Mouse (Mus musculus): ENCODE results near the gene Cdc42se1.

Cdc42se1 gene

DNA sequence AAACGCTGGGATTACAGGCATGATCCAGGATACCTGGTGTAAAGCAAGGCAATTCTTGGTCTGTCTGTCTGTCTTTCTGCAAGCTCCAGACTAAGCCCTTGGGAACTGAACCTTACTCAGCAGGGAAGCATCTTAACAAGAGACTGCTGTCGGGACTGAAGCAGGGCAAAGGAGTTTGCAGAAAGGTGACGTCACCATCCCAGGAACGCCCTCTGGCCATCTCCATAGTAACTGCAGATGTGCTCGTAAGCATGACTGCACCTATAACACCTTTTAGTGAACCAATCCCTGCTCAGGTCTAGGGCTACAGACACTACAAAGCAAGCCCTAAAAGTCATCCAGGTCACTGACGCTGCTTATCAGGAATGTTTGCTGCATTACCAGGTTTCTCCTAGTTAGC is 4.2 kb upstream of the Cdc42se1 start:
- peak; percentile 27 for DNase-seq (ENCODE audit: extremely low spot score)

DNA sequence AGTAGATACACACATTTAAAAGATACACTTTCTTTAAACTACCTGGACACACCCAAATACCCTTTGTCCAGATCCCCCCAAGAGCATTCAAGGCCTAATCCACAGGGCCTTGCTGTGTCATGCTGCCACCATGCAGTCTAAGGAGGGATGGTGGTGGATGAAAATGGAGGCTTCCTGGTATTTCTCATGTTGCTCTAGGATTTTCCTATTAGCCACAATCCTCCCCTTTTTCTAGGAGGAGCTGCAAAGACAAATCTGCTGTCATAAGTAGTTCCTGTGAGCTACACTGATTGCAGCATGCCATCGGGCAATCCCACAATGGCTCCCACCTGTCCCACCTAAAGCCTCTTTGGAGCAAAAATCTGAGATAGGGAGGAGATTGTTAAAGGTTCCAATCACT is 1.3 kb upstream of the Cdc42se1 start:
- DNase-seq (ENCODE audit: extremely low spot score), result peak; percentile 17

DNA sequence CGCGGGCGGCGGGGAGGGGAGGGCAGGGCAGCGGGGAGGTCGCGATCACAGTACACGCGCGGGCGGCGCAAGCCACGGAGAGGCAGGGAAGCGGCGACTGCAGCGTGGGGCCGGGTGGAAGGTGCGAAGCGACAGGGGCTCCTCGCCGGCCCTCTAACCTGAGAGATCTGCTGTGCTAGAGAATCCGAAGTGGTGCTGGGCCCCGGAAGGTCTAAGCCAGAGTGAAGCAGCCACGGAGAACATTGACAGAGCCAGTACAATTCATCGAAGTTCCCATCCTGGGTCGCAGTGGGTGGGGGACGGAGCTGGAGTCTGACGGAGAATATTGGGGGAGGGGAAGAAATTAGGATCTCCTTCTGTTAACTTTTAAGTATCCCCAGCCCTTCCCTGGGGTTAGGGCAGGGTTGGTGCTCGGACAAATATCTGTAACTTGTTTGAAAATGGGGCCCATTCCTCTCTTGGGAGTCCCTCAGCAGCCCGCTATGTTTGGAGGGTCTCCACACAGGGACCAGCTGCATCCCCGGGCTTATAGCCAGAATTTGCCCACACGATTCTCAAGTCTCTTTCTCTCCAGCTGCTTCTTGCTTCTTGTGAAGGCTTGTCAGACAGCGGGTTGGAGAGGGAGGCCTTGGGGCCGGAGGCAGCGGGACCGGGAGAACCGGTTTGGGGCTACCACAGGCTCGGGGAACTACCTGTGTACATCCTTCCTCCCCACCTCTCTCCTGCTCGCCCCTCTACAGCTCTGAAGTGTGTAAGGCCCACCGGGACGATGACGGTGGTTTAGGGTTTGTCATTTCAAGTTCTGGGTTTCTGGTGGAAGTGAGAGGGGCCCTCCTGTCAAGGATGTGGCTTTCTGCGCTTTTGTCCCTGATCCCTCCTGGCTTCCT is 605 bp downstream of the Cdc42se1 start:
- no peak for DNase-seq (ENCODE audit: extremely low spot score)

DNA sequence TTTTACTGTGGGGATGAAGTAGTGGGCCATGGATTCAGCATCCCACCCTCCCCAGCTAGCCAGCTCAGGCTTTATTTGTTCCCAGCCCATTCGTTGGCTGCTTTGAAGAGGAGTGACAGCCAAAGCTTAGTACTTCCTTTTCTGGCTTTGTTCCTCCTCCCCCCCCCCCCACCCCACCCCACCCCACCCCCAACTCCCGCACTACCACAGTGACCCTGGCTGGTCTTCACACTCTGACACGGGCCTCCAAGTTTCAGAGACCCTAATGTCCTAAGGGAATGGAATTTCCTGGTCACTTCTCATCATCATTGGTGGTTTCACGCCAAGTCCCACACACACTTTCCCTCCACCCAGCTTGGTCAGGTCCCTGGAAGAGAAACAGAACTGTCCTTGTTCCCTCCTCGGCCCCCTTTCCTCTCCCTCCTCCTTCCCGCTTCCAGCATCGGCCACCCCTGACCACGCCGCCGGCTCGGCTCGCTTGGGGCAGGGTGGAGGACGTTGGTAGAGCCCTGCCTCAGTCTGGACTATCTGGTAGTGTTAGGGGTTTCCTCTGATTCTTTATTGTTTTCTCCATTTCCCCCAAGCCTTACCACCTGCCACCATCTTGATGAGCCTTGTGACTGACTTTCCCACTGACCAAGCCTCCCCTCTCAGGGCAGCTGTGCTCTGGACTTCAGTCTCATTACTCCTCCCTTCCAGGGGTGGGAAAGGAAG is 1.4 kb downstream of the Cdc42se1 start:
- DNase-seq (ENCODE audit: extremely low spot score), result peak; percentile 63

DNA sequence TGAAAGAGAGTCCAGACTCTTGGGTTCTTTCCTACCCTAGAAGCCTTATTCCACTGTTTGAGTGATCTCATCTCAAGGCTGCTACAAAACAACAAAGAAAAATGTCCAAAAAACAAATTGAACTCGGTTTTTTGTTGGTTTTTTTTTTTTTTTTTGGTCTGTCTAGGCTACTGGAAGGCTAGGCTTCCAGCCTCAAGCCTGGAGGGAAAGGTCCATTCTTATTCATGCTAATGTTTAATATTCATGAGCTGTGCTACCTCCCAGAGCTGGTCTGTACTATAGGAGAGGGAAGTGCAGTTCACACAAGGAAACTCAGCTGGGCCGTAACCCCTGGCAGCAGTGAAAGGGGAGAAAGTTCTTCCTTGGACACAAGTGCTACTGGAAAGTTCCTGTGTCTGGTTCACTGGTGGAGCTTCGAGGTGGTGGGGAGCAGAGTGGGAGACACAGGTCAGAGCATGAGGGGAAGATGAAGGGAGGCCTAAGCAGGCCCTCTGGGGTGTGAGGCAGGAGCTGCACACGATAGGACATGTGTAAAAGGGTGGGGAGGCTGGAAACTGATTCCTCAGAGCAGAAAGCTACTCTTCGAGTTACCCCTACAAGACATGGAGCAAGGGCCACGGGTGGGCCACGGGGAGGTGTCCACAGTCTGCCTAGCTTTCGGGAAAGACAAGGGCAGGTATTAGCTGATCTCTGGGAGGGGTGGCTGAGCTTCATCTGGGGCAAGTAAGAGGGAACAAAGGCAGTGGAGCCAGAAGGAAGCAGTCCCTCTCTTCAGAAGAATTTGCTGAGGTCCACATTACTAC is 2.2 kb downstream of the Cdc42se1 start:
- DNase-seq (ENCODE audit: extremely low spot score), result no peak

DNA sequence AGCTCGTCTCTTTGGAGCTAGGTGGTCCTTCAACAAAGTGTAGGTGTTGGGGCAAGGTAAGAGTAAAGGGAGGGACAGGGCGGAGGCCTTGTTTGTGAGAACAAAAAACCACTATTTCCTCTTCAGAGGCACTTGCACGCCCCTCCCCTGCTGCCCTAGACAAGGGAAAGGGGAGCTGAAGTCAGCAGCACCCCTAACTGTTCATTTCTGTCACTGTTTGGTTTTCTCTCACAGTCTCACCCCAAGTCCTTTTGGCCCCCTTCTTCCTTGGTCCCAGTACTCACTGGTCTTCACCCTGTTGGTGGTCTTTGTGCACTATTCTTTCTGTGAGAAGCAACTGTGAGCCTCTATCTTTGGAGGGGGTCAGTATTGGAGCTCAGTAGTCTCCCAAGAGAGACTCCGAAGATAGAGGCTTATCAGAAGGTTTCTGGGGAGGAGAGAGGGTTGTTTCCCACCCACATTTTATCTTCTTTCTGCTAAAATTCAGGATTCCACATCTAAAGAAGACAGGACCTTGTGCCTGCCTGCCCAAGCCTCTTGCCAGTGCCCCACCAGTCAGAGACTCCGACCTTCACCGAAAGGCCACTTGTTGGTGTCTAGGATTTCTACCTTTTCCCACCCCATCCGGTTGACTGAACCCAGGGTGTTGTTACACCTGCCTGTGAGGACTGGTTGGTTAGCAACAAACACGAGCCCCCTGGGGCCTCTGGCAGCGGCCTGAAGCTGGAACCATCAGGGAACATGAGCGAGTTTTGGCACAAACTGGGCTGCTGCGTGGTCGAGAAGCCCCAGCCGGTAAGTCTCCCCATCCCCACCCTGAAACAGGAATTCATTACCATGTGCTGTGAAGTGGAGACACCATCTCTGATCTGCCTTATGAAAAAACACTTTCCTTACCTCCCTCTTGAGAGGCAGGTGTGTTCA is 3.0 kb downstream of the Cdc42se1 start, which contains the start of gene Mllt11:
Gene Mllt11 (minus strand): TSS at position 874 of the 924 bp plus-strand sequence.
- no peak for DNase-seq (ENCODE audit: extremely low spot score)

DNA sequence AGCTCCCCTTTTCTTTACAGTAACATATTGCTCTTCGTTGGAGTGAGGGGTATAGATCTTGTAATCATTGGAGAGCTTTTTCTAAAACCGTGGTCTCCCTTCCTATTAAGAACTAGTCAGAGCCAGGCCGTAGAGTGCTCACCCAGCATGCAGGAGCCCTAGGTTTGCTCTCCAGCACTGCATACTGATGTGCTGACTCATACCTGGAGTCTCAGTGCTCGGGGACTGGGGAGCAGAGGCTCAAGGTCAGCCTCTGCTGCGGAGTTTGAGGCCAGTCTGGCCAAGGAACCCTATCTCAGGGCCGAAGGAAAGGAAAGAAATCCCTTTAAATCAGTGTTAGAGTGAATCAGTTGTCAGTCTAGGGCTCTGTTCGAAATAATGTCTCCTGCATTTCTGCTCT is 4.2 kb downstream of the Cdc42se1 start:
- DNase-seq (ENCODE audit: extremely low spot score), result no peak

DNA sequence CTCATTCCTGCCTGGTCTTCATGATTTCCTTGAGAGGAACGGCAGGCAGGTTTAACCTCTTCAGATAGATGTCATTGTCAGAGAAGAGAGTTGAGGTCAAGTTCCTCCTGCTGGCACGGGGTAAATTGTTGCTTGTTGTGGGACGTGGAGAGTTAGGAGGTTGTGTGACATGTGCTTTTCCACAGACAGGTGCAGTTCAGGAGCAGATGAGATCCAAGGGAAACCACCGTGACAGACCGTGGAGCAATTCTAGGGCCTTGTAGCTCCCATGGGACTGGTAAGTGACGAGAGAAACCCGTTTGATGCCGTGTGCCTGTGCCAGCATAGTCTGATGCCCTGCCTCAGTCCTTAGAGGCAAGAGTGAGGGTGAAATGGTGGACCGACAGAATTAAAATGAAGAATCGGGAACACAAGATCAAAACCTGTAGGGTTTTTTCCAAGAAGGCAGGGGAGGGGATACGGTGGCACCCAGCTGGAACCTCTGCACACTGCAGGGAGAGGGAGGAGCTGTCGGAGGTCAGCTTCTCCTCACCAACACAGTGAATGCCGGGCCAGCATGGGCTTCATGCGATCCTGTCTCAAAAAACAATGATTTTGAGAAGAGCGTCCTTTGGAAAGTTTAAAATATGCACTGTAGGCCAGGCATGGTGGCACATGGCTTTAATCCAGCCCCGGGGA is 4.9 kb downstream of the Cdc42se1 start:
- no peak for DNase-seq (ENCODE audit: extremely low spot score)

DNA sequence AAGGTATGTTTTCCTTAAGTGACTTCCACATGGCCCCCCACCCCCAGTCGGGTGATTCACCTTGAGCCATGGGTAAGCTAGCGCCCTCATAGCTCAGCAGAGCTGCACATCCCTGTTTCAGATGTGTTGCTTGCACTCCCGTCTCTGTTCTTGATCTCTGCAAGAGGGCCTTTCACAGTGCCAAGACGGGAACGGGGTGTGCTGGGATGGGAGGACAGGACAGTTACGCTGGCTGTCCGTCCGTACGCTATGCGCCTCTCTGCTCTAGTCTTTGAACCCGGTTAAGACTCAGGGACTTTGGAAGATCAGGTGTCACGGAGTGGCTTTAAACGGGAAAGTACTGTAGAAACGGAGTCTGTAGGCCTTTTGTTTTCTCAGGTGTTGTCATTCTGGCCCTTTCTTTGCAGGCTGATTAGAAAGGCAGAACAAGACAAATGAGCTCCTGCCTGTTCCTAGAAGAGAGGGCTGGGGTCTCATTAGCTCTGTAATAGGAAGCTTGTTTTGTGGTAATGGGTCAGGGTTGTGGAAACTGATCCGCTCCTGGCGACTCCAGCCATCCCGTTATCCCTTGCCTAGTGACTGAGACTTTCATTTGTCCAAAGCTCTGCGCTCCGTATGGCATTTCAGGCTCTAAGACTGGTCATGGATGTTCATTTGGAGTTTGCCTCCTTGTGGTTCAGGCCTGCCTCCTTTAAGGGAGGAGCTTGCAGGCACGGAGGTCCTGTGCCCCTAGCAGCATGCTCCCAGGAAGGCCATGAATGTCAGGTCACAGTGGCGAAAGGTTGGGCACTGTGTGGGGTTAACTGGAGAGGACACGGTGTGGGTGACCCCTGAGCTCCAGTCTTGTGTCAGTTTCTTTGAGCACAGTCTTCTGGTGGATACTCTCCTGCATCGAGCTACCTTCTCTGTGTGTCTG is 7.1 kb downstream of the Cdc42se1 start:
- DNase-seq (ENCODE audit: extremely low spot score), result peak; percentile 37

DNA sequence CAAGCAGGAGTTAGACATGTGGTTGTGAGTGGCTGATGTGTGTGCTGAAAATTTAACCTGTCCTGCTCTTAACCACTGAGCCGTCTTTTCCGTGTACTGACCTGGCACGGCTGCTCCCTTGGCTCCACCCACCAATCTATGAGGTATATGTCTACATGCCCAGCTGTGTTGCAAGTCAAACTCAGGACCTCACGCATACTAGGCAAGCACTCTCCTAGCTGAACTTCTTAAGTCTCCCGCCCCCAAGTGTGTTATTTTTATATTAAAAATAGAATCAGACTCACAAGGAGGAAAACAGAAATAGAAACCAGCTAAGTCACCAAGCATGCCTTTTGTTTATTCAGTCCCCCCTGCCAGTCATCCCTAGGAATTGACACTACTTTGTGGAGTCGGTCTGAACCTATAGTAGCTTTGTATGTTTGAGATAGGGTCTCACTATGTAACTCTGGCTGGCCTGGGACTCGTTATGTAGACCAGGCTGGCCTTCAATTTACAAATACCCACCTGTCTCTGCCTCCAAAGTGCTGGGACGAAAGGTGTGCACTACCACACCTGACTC is 9.1 kb downstream of the Cdc42se1 start:
- no peak for DNase-seq (ENCODE audit: extremely low spot score)

DNA sequence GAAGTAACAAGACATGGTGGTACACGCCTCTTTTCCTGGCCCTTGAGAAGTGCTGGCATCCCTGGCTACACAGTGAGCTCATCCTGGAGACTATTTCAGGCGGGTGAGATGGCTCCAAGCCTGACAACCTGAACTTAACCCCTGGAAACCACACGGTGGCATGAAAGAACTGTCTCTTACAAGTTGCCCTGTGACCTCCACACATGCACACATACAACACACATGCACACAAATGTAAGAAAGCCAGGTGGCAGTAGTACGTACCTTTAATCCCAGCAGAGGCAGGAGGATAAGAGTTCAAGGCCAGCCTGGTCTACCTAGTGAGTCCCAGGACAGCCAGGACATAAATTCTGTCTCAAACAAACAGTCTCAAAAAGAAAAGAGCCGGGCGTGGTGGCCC is 10.5 kb downstream of the Cdc42se1 start:
- DNase-seq (ENCODE audit: extremely low spot score), result no peak

DNA sequence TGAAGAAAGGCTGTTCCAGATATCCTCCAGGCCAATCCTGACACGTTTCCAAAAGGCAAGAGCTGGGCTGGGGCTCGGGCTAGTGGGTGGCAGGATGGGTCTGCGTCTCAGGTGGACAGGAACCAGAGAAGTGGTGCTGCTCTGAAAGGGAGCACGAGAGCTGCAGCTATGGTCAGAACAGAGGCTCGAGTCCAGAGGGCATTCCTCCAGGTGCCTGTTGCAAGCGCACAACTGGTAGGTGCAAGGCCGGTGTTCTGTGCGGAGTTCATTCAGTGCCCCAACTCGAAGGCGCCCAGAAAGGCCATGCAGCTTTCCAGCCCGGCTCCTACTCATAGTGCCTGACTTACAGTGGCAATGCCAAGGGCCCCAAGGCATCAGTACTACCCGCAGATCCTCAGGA is 11.4 kb downstream of the Cdc42se1 start:
- DNase-seq (ENCODE audit: extremely low spot score), result no peak

DNA sequence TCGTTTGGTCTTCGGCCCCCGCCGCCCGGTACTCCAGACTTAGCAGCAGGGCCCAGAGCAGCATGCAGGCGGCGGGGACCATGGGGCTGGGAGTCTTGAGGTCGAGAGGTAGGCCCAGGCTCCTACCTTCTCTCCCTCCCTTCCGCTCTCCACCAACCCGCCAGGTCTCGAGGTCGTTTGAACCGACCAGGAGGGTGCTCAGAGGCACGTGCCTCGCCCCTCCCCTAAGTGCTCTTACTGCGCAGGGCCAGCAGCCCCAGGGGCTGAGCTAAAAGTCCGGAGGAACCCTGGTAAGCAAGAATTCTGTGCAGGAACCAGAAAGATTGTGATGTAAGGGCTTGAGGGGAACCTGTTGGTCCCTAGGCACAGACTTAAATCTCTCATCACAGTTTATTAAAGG is 12.4 kb downstream of the Cdc42se1 start:
- no peak for DNase-seq (ENCODE audit: extremely low spot score)

DNA sequence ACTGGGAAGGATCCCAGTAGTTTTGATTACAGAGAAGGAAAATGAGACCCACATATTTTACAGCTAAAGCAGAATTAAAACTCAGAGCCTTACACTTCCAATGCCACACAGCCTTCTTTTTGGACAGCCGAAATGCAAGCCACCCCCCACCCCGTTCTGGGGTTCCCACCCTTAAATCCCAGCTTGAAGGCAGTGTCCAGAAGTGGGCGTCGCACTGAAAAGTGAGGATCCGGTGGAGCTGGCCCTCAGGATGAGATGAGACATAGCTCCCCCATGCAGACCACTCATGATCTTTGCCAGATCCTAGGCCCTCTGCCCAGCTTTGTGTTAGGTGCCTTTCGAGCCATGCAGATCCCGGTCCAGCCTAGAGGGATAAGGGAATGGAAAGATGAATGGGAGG is 13.0 kb downstream of the Cdc42se1 start, which contains the start of gene Gm128:
Gene Gm128 (minus strand): TSS at position 101 of the 400 bp plus-strand sequence.
- no peak for DNase-seq (ENCODE audit: extremely low spot score)

DNA sequence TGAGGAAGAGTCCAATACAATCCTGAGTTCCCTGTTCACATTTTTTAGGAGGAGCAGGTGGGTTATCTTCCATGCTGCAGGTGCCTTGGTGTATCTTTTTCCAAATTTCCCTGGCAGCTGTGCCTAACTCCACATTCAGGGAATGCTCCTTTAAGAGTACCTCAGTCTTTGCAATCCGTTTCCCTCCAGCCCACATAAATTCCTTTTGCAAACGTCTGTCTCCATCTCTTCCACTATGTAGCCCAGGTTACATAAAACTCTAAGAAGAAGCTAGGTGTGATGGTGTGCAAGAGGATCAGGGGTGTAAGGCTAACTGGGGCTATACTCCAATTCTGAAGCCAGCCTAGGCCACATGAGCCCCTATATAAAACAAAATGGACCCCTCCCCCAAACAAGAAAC is 14.6 kb downstream of the Cdc42se1 start:
- no peak for DNase-seq (ENCODE audit: extremely low spot score)

DNA sequence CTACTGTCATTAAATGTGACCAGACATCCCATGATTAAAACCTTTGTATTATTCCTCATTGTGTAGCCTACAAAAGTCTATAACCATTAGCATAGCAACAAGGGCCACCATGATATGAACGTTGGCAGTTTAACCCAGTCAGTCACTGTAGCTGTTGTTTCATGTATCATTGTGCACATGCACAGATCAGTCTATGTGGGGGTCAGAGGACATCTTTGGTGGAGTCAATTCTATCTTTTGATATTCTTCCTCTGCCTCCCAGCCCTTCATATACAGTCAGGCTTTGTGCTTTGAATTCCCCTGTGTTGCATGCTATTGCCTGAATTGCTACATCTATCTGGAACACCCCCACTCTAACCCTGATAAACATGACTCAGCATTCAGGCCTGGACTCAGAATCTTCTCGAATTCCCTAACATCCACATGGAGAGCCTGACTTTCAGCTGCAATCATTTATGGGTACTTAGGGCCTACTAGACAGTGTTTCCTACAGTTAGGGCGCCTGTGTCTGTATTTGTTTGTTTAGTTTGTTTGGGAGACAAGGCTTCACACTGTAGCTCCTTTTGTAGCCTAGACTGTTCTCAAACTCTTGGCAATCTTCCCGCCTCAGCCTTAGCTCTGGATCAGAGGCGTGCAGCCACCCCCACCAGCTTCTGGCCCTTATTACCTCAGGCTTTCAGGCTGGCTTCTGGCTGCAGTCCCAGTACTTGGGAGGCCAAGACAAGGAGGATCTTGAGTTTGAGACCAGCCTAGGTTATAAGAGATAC is 18.1 kb downstream of the Cdc42se1 start:
- DNase-seq (ENCODE audit: extremely low spot score), result no peak

DNA sequence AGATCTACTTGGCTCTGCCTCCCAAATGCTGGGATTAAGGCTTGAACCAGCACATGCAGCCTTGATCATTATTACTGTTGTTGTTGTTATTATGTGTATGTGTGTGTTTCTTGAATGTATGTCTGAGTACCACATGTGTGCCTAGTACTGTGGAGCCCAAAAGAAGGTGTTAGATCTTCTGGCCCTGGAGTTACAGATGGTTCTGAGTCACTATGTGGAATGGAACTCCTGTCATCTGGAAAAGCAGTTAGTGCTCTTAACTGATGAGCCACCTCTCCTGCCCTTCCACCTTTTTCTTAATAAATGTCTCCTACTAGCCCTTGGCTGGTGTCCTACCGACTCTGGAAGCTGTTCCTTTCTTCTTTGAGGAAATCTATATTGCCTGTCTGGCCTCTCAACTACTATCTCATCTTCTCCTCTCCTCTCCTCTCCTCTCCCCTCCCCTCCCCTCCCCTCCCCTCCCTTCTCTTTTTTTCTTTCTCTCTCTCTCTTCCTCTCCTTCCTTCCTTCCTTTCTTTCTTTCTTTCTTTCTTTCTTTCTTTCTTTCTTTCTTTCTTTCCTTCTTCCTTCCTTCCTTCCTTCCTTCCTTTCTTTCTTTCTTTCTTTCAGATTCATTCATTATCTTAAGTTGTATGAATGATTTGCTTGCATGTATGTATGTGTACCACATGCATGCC is 19.3 kb downstream of the Cdc42se1 start:
- no peak for DNase-seq (ENCODE audit: extremely low spot score)

DNA sequence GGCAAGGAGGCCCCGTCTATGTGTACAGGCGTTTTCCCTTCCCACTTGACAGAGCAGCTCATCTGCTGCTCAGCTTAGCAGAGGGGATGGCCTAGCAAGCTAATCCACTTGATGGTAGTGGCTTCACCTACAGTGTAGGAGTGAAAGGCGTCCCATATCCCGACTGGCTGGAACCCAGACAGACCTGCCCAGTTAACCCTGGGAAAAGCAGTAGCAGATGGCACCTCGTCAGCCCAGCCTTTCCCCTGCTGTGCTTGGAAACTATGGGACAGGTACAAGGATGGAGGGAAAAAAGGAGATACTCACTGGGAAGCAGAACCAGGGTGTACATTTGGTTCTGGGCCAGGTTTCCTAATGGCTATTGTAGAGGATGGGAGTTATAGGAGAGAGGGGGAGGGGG is 21.8 kb downstream of the Cdc42se1 start:
- DNase-seq (ENCODE audit: extremely low spot score), result no peak
